Mouse (Mus musculus) heart, postnatal 0 days (tissue): ENCODE data around the gene Stard13. TPM values are rescaled to one million over a fixed set of nuclear protein-coding genes. Genes with fewer than 3 reads are reported as not detected.

Experiments used
- ATAC-seq: fragments of 200-750 bp; cut with Nextera tagmentation; 2 replicates; pipeline ENCODE4 v1.8.0; 2017; ENCODE audit warnings: low read depth, moderate number of reproducible peaks, moderate library complexity; ENCODE audit not compliant: insufficient read depth
- DNase-seq: peaks from one replicate; pipeline ENCODE4 v3.0.0-alpha.2; 2016; ENCODE audit warnings: low spot score
- H3K27ac ChIP-seq: fragments of 300-500 bp; sonication (generic); 2 replicates; pipeline ENCODE4 v1.5.1; 2014; ENCODE audit warnings: low read depth, mild to moderate bottlenecking
- H3K27me3 ChIP-seq: fragments of 300-500 bp; sonication (generic); 2 replicates; pipeline ENCODE4 v1.6.1; 2014; ENCODE audit warnings: low read length, mixed read lengths; ENCODE audit not compliant: control insufficient read depth, insufficient read depth
- H3K36me3 ChIP-seq: fragments of 300-500 bp; sonication (generic); replicated peaks from 2 replicates; pipeline ENCODE4 v1.6.1; 2014; ENCODE audit warnings: low read length, mixed read lengths; ENCODE audit not compliant: control insufficient read depth, insufficient read depth
- H3K4me1 ChIP-seq: fragments of 300-500 bp; sonication (generic); 2 replicates; pipeline ENCODE4 v1.6.1; 2014; ENCODE audit warnings: antibody characterized with exemption; ENCODE audit not compliant: control insufficient read depth, insufficient read depth
- H3K4me2 ChIP-seq: fragments of 300-500 bp; sonication (generic); 2 replicates; pipeline ENCODE4 v1.6.1; 2014; ENCODE audit warnings: low read depth, mild to moderate bottlenecking, low read length, moderate library complexity
- H3K4me3 ChIP-seq: fragments of 300-500 bp; sonication (generic); 2 replicates; pipeline ENCODE4 v1.5.1; 2014; ENCODE audit warnings: low read depth, low read length
- H3K9ac ChIP-seq: fragments of 300-500 bp; sonication (generic); replicated peaks from 2 replicates; pipeline ENCODE4 v1.6.1; 2014; ENCODE audit warnings: low read depth, low read length, mixed read lengths
- H3K9me3 ChIP-seq: fragments of 300-500 bp; sonication (generic); replicated peaks from 2 replicates; pipeline ENCODE4 v1.6.1; 2016; ENCODE audit warnings: low read length; ENCODE audit not compliant: control insufficient read depth
- CTCF ChIP-seq: IDR thresholded peaks from 2 replicates; pipeline ENCODE4 v1.5.1; 2016; ENCODE audit warnings: antibody characterized with exemption, control low read depth, low read depth
- EP300 ChIP-seq: IDR thresholded peaks from 2 replicates; pipeline ENCODE4 v1.6.1; 2016; ENCODE audit warnings: antibody characterized with exemption, low read depth
- WGBS: fragments of 180-500 bp; shearing (Covaris S2); extraction: QIAGEN DNeasy Blood & Tissue Kit; methylation state at CpG from one replicate; pipeline ENCODE4 v1.1.7; 2014; 5-methylcytosine and 5-hydroxymethylcytosine counted together
- polyA plus RNA-seq: library from polyadenylated mRNA; unstranded; fragments of >200 nt; fragmentation: Nextera tagmentation; extraction: Ambion mirVana; gene quantifications from 2 replicates; pipeline ENCODE4 v1.2.1, GENCODE M21; 2015
- total RNA-seq: library from RNA; depleted of rRNA; stranded (reverse); fragments of >200 nt; gene quantifications from 2 replicates; pipeline ENCODE4 v1.2.3, GENCODE M21; 2014; ENCODE audit warnings: low replicate concordance

Gene Stard13
- total and polyA plus RNA-seq, 2 experiments from 2014 or later = 3.3 to 10.6 TPM

- H3K27ac ChIP-seq = no peak overlapping the region
- no peaks in the 10 kb centered on the region for H3K9me3 ChIP-seq
- DNase-seq = no peak
- no peak overlapping the region for H3K4me3 ChIP-seq
- H3K4me1 ChIP-seq = peaks cover 12% of the 10 kb centered on the region; the same call in 1 of the 2 replicates
- H3K27me3 ChIP-seq = no peaks in the 10 kb centered on the region
- 52% methylated on average over 8 of the region's 8 CpGs for WGBS
- no peaks in the 10 kb centered on the region for H3K36me3 ChIP-seq
- TF ChIP-seq EP300 = no peak
- no peak for TF ChIP-seq CTCF
- ATAC-seq = no peak
- H3K4me2 ChIP-seq = no peak overlapping the region
- H3K9ac ChIP-seq = no peak overlapping the region
These were observed 98.4 kb downstream of the Stard13 start for GRCm38 (mm10) chr5:151135078-151135826.

- WGBS = 93% methylated on average over 4 of the region's 4 CpGs
- Histone ChIP-seq H3K36me3 (no peaks in the 10 kb centered on the region), H3K27ac (no peak overlapping the region), H3K4me3 (no peak overlapping the region), H3K9me3 (no peaks in the 10 kb centered on the region), H3K4me2 (no peak overlapping the region), H3K4me1 (peaks cover 14% of the 10 kb centered on the region), H3K9ac (no peak overlapping the region), H3K27me3 (no peaks in the 10 kb centered on the region)
- TF ChIP-seq CTCF (no peak), EP300 (no peak)
- no peak for DNase-seq
- no peak for ATAC-seq
These were observed 99.4 kb downstream of the Stard13 start for GRCm38 (mm10) chr5:151134202-151134601.

- Histone ChIP-seq H3K27me3 (no peaks in the 10 kb centered on the region), H3K9ac (no peak overlapping the region), H3K36me3 (no peaks in the 10 kb centered on the region), H3K4me1 (peaks cover 14% of the 10 kb centered on the region), H3K9me3 (no peaks in the 10 kb centered on the region), H3K4me3 (no peak overlapping the region), H3K4me2 (no peak overlapping the region), H3K27ac (no peak overlapping the region)
- 95% methylated on average over 14 of the region's 14 CpGs for WGBS
- TF ChIP-seq EP300 (no peak), CTCF (no peak)
- no peak for DNase-seq
- ATAC-seq = no peak
These were observed 99.9 kb downstream of the Stard13 start for GRCm38 (mm10) chr5:151133744-151134143.

- Histone ChIP-seq H3K4me1 (peaks cover 7% of the 10 kb centered on the region), H3K27me3 (no peaks in the 10 kb centered on the region), H3K27ac (no peak overlapping the region), H3K36me3 (no peaks in the 10 kb centered on the region), H3K9me3 (no peaks in the 10 kb centered on the region), H3K4me3 (no peak overlapping the region), H3K9ac (no peak overlapping the region), H3K4me2 (no peak overlapping the region)
- DNase-seq = no peak
- WGBS = 58% methylated on average over 2 of the region's 2 CpGs
- no peak for ATAC-seq
- TF ChIP-seq EP300 (no peak), CTCF (no peak)
These were observed 103.9 kb downstream of the Stard13 start for GRCm38 (mm10) chr5:151129762-151130161.

- Histone ChIP-seq H3K9ac (no peak overlapping the region), H3K27me3 (no peaks in the 10 kb centered on the region), H3K4me2 (peak overlapping the region; percentile 25; the same call in 1 of the 2 replicates), H3K27ac (no peak overlapping the region), H3K9me3 (no peaks in the 10 kb centered on the region), H3K4me3 (no peak overlapping the region), H3K36me3 (no peaks in the 10 kb centered on the region), H3K4me1 (peaks cover 7% of the 10 kb centered on the region)
- DNase-seq = no peak
- 40% methylated on average over 6 of the region's 6 CpGs for WGBS
- TF ChIP-seq CTCF (no peak), EP300 (no peak)
- no peak for ATAC-seq
These were observed 106.3 kb downstream of the Stard13 start for GRCm38 (mm10) chr5:151127298-151127717.

GRCm38 (mm10) chr5:151126608-151127005 is 107.0 kb downstream of the Stard13 start:
- H3K4me3 ChIP-seq = no peak overlapping the region
- ATAC-seq (no peak), DNase-seq (no peak)
- no peak overlapping the region for H3K9ac ChIP-seq
- no peak overlapping the region for H3K27ac ChIP-seq
- H3K4me1 ChIP-seq = peaks cover 7% of the 10 kb centered on the region
- no peaks in the 10 kb centered on the region for H3K27me3 ChIP-seq
- no peaks in the 10 kb centered on the region for H3K36me3 ChIP-seq
- peak overlapping the region; percentile 30; the same call in 1 of the 2 replicates for H3K4me2 ChIP-seq
- TF ChIP-seq EP300 (no peak), CTCF (no peak)
- 82% methylated on average over 10 of the region's 10 CpGs for WGBS
- H3K9me3 ChIP-seq = no peaks in the 10 kb centered on the region
